Mouse (Mus musculus) intestine, embryonic 16.5 days (tissue): ENCODE measurements around the gene Ifitm2. TPM values are rescaled to one million over a fixed set of nuclear protein-coding genes. Genes with fewer than 3 reads are reported as not detected.
A peak's percentile ranks its signal among the peaks of the same experiment; 100 is the strongest.

Experiments
- ATAC-seq: fragments of 200-750 bp; cut with Nextera tagmentation; 2 replicates; pipeline ENCODE4 v1.8.0; 2017; ENCODE audit warnings: moderate TSS enrichment, moderate library complexity
- H3K27ac ChIP-seq: fragments of 300-500 bp; sonication (generic); 2 replicates; pipeline ENCODE4 v1.5.1; 2014; ENCODE audit warnings: mild to moderate bottlenecking, low read length
- H3K27me3 ChIP-seq: fragments of 300-500 bp; sonication (generic); replicated peaks from 2 replicates; pipeline ENCODE4 v1.6.1; 2014; ENCODE audit warnings: low read length, control low read depth, mixed read lengths; ENCODE audit not compliant: control insufficient read depth, insufficient read depth
- H3K36me3 ChIP-seq: fragments of 300-500 bp; sonication (generic); 2 replicates; pipeline ENCODE4 v1.6.1; 2014; ENCODE audit warnings: low read length, control low read depth; ENCODE audit not compliant: control insufficient read depth, insufficient read depth
- H3K4me1 ChIP-seq: fragments of 300-500 bp; sonication (generic); 2 replicates; pipeline ENCODE4 v1.6.1; 2014; ENCODE audit warnings: low read length, control low read depth, mixed read lengths; ENCODE audit not compliant: control insufficient read depth, insufficient read depth
- H3K4me2 ChIP-seq: fragments of 300-500 bp; sonication (generic); 2 replicates; pipeline ENCODE4 v1.6.1; 2014; ENCODE audit warnings: low read depth, low read length, control low read depth
- H3K4me3 ChIP-seq: fragments of 300-500 bp; sonication (generic); 2 replicates; pipeline ENCODE4 v1.5.1; 2014; ENCODE audit warnings: mild to moderate bottlenecking, low read length
- H3K9ac ChIP-seq: fragments of 300-500 bp; sonication (generic); 2 replicates; pipeline ENCODE4 v1.6.1; 2014; ENCODE audit warnings: low read depth, low read length
- H3K9me3 ChIP-seq: fragments of 300-500 bp; sonication (generic); 2 replicates; pipeline ENCODE4 v1.6.1; 2016; ENCODE audit warnings: low read length, control low read depth; ENCODE audit not compliant: control insufficient read depth
- WGBS: fragments of 180-500 bp; shearing (Covaris S2); extraction: QIAGEN DNeasy Blood & Tissue Kit; methylation state at CpG from one replicate; pipeline ENCODE4 v1.1.7; 2014; 5-methylcytosine and 5-hydroxymethylcytosine counted together
- polyA plus RNA-seq: library from polyadenylated mRNA; unstranded; fragments of >200 nt; fragmentation: Nextera tagmentation; extraction: Ambion mirVana; gene quantifications from 2 replicates; pipeline ENCODE4 v1.2.1, GENCODE M21; 2015

The Ifitm2 gene
- polyA plus RNA-seq, 1 experiment from 2014 or later = 1,252 TPM

GRCm38 (mm10) chr7:140939669-140940171 is 16.1 kb downstream of the Ifitm2 start:
- WGBS = 13% methylated on average over 8 of the region's 8 CpGs
- no peaks in the 10 kb centered on the region for H3K36me3 ChIP-seq
- H3K4me1 ChIP-seq = peaks cover 24% of the 10 kb centered on the region
- H3K9me3 ChIP-seq = no peaks in the 10 kb centered on the region
- no peaks in the 10 kb centered on the region for H3K27me3 ChIP-seq
- peak overlapping the region; percentile 13; the same call in 1 of the 2 replicates for H3K4me2 ChIP-seq
- peak overlapping the region; percentile 12; the same call in 1 of the 2 replicates for H3K9ac ChIP-seq
- no peak overlapping the region for H3K4me3 ChIP-seq
- H3K27ac ChIP-seq = peak overlapping the region; percentile 11
- ATAC-seq = peak; percentile 41; the same call in 1 of the 2 replicates

DNA sequence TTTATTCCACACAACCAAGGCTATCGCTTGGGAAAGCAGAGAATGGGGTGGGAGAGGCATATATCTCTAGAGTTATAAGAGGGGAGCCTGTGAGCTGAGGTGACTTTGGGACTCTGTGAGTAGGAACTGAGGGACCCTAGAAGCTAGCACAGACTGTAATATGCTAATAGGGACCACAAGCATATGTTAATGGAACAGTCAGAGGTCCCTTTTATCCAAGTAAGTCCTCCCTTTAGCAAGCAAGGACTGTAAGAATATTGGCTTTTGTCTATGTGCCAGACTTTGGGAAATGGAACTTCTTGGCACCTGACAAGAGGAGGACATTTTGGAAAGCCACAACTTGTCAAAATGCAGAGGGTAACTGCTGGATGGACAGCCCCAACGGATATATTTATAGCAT is 16.9 kb downstream of the Ifitm2 start:
- peaks cover 27% of the 10 kb centered on the region for H3K4me1 ChIP-seq
- no peak overlapping the region for H3K27ac ChIP-seq
- H3K27me3 ChIP-seq = no peaks in the 10 kb centered on the region
- no peaks in the 10 kb centered on the region for H3K9me3 ChIP-seq
- 39% methylated on average over 2 of the region's 2 CpGs for WGBS
- no peak overlapping the region for H3K4me2 ChIP-seq
- ATAC-seq = no peak
- H3K4me3 ChIP-seq = no peak overlapping the region
- no peaks in the 10 kb centered on the region for H3K36me3 ChIP-seq
- no peak overlapping the region for H3K9ac ChIP-seq

GRCm38 (mm10) chr7:140938436-140938835 is 17.4 kb downstream of the Ifitm2 start:
- Histone ChIP-seq H3K4me2 (no peak overlapping the region), H3K27me3 (no peaks in the 10 kb centered on the region), H3K4me3 (no peak overlapping the region), H3K9ac (no peak overlapping the region), H3K4me1 (peaks cover 27% of the 10 kb centered on the region), H3K36me3 (no peaks in the 10 kb centered on the region), H3K9me3 (no peaks in the 10 kb centered on the region), H3K27ac (no peak overlapping the region)
- WGBS = 49% methylated on average over 3 of the region's 3 CpGs
- no peak for ATAC-seq

GRCm38 (mm10) chr7:140927181-140927580 is 28.6 kb downstream of the Ifitm2 start:
- no peak overlapping the region for H3K27ac ChIP-seq
- no peaks in the 10 kb centered on the region for H3K9me3 ChIP-seq
- WGBS = 90% methylated on average over 6 of the region's 6 CpGs
- no peak overlapping the region for H3K4me3 ChIP-seq
- H3K4me1 ChIP-seq = peaks cover 3% of the 10 kb centered on the region
- H3K9ac ChIP-seq = no peak overlapping the region
- H3K4me2 ChIP-seq = no peak overlapping the region
- peaks cover 11% of the 10 kb centered on the region; the same call in 1 of the 2 replicates for H3K36me3 ChIP-seq
- no peak for ATAC-seq
- peaks cover 13% of the 10 kb centered on the region for H3K27me3 ChIP-seq

GRCm38 (mm10) chr7:140923070-140923775 is 32.6 kb downstream of the Ifitm2 start:
- 24% methylated on average over 30 of the region's 30 CpGs for WGBS
- Histone ChIP-seq H3K4me1 (peaks cover 11% of the 10 kb centered on the region), H3K4me3 (peak overlapping the region; percentile 56), H3K9me3 (no peaks in the 10 kb centered on the region), H3K36me3 (peaks cover 11% of the 10 kb centered on the region; the same call in 1 of the 2 replicates), H3K4me2 (peak overlapping the region; percentile 78), H3K27me3 (peaks cover 24% of the 10 kb centered on the region), H3K9ac (peak overlapping the region; percentile 62), H3K27ac (peak overlapping the region; percentile 78)
- no peak for ATAC-seq

GRCm38 (mm10) chr7:140922398-140923069 is 33.3 kb downstream of the Ifitm2 start:
- Histone ChIP-seq H3K9me3 (no peaks in the 10 kb centered on the region), H3K27ac (peak overlapping the region; percentile 78), H3K9ac (peak overlapping the region; percentile 62), H3K4me3 (peak overlapping the region; percentile 56), H3K4me1 (peaks cover 11% of the 10 kb centered on the region), H3K36me3 (peaks cover 7% of the 10 kb centered on the region; the same call in 1 of the 2 replicates), H3K27me3 (peaks cover 24% of the 10 kb centered on the region), H3K4me2 (peak overlapping the region; percentile 78)
- peak; percentile 21; the same call in 1 of the 2 replicates for ATAC-seq
- WGBS = 1% methylated on average over 49 of the region's 49 CpGs

GRCm38 (mm10) chr7:140921225-140921975 is 34.4 kb downstream of the Ifitm2 start:
- Histone ChIP-seq H3K9ac (peak overlapping the region; percentile 62), H3K27ac (peak overlapping the region; percentile 89), H3K9me3 (no peaks in the 10 kb centered on the region), H3K27me3 (peaks cover 24% of the 10 kb centered on the region), H3K4me3 (peak overlapping the region; percentile 56), H3K36me3 (peaks cover 3% of the 10 kb centered on the region; the same call in 1 of the 2 replicates), H3K4me2 (peak overlapping the region; percentile 78), H3K4me1 (peaks cover 14% of the 10 kb centered on the region)
- WGBS = 33% methylated on average over 22 of the region's 22 CpGs
- 0 out of 2 replicates have a peak, but pooled peaks have one; percentile 1 for ATAC-seq

DNA sequence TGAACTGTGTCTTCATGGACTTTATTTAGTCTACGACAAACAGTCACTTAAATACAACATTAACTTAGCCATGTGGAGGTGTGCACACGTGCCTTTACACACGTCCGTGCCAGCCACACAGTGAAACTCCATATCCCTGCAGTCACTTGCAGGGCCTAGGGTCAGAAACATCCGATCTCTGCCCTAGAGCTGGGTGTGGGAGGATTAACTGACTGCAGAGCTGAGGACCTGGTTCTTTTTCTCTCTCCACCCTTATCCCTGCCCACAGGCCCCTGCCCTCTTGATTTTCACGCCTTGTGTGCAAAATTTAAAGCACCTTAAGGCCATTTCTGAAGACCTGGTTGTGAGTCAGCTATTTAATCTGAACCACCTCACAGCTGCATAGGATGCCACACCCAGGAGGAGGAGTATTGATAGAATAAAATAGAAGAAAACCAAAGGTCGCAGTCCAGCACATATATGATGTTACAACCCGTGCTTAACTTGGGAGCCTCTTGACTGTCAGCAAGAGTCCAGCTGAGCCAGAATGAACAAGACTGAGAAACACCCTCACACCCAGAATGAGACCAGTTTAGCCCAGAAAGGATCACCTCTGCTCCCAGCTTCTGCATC is 35.3 kb downstream of the Ifitm2 start, which contains the start of gene Nlrp6:
TSS of gene Nlrp6 (plus strand) at position 485 of the 612 bp plus-strand sequence.
- ATAC-seq = peak; percentile 81
- WGBS = 52% methylated on average over 8 of the region's 8 CpGs
- H3K27me3 ChIP-seq = peaks cover 24% of the 10 kb centered on the region

More for the DNA sequence above, 35.3 kb downstream of the Ifitm2 start, which contains the start of gene Nlrp6:
- peaks cover 16% of the 10 kb centered on the region for H3K4me1 ChIP-seq
- peak within 1 kb of the TSS; percentile 78 for H3K4me2 ChIP-seq
- peaks cover 3% of the 10 kb centered on the region; the same call in 1 of the 2 replicates for H3K36me3 ChIP-seq
- H3K4me3 ChIP-seq = peak within 1 kb of the TSS; percentile 56
- no peaks in the 10 kb centered on the region for H3K9me3 ChIP-seq
- peak within 1 kb of the TSS; percentile 89 for H3K27ac ChIP-seq
- peak within 1 kb of the TSS; percentile 62 for H3K9ac ChIP-seq
